Mouse (Mus musculus) olfactory bulb, adult 2 months (tissue): ENCODE measurements around the gene Hrc.

ENCODE experiments used
- CTCF ChIP-seq: fragments of 200-500 bp; IDR thresholded peaks from 2 replicates; pipeline ENCODE4 v1.5.1; 2012; ENCODE audit warnings: low read depth, mild to moderate bottlenecking, low read length, moderate library complexity; ENCODE audit not compliant: insufficient read depth
- POLR2A ChIP-seq: fragments of 200-500 bp; IDR thresholded peaks from 2 replicates; pipeline ENCODE4 v1.6.1; 2012; ENCODE audit warnings: mild to moderate bottlenecking, low read depth, low read length, moderate library complexity; ENCODE audit not compliant: insufficient read depth

DNA sequence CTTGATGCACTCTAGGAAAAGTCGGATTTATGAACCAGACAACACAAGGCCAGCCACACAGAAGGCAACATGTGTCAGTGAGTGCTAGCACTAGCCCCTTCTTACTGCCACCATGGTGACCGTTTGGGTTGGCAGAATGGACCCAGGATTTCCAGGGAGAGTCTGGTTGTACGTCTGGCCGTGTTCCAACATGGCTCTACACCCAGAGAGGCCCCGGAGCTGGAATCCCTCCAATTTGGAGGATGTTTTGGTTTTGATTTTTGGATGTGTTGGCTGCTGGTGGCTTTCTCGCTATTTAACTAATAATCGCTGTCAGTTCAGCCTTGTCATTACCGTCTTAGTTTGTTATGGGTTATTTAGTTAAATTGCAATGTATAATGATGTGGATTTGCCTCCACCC, 32.5 kb upstream of the Hrc start:
- TF ChIP-seq CTCF, result no peak
- no peak for TF ChIP-seq POLR2A
